Mouse (Mus musculus): ENCODE data around the gene Zup1. TPM values are rescaled to one million over a fixed set of nuclear protein-coding genes. Genes with fewer than 3 reads are reported as not detected.
A peak's percentile ranks its signal among the peaks of the same experiment; 100 is the strongest.
"Not testable (repeated sequence)": the region's sequence is repeated elsewhere in the genome, so short reads cannot be mapped to it uniquely, and the experiment has no call there.

Zup1 gene
- total RNA-seq (2015) (26.6 and 35.2 TPM in 2 replicates), total RNA-seq (2017) (26.3 and 39.5 TPM in 2 replicates)

DNA sequence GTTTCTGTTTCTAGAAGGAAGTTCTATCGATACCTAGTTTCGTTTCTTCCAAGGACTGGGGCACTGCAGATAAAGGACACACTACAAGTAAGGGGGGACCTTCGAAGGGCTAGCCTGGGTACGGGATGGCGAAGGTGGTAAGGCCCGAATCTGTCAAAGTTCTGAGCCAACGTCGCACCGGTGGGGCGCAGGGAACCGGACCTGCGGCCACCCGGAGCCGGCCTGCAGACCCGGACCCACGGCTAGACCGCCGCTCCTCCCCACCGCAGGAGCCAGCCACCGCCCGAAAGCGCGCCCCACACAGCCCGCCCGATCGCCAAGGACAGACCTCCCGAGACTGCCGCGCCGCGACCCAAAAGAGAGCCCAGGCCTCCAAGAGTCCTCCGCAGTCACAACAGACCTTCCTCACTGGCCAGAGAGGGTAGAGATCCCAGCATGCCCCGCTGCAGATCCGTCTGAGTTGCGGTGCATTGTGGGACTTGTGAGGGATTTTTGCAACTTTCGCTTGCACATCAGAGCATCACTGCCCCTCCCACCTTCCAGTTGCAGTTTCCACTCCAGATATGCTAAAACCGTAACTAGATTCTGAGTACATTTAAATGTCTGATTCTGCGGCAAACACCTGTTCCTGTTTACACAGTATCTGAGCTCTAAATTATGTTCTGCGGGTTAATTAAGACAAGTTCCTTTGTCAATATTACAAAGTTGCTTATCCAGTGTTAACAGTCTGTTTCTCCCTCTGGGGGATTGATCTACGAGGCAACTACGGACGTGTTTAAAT lies at the start of gene Zup1:
Gene Zup1 (minus strand): TSS at position 467 of the 781 bp plus-strand sequence.
- peak; percentile 99 for ATAC-seq (replicated peaks; ENCODE audit: poor library complexity)

DNA sequence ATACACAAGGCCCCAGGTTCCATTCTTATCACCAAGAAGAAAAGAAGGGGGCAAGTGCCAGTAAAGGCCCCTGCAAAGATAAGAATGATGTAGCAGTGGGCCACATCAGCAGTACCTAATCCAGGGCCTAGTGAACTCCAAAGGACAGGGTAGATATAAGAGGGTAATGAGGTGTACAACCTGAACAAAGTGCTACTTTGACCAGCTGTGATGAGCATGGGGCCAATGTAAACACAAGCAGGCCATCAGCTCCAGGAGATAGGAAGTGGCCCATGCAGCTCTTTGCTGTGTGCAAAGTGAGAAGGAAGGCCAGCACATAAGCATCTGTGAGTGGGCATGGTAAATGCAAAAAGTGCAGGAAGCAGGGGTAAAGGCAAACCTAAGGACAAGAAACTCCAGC lies 47.3 kb upstream of the Zup1 start:
- no peak for ATAC-seq (replicated peaks; ENCODE audit: poor library complexity)

DNA sequence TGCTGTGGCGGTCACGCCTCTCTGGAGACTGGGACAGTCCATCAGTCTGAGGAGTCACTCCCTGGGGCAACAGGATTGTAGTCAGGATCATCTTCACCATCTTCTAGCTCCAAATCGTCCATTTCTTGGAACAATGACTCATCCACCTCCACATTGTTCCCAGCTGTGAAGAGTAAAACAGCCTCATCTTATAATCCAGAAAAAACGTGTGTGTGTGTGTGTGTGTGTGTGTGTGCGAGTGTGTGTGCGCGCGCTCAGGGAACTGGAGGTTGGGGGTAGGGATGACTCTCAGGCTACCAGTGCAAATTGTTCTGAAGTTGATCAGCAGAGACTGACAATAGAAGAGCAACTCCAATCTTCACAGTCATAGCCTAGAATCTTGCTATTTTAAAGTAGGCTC lies 45.6 kb upstream of the Zup1 start:
- ATAC-seq (replicated peaks; ENCODE audit: poor library complexity) = not testable (repeated sequence)

DNA sequence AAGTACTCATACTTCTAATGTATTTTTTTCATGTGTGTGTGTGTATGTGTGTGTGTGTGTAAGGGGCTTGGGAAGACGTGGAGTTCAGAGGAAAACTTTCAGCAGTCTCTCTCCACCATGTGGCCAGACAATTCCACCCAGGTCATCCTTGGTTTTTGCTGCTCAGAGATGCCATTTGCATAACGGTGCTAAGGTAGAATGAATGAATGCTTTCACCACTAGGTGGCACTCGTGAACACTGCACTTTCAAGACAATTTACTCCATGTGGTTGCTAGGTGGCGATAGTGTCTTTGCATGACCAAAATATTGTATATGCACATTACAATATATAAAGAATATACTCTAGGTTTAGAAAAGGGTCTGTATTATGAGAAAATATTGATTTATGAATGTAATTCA lies 35.7 kb upstream of the Zup1 start:
- peak; percentile 100 for ATAC-seq (replicated peaks; ENCODE audit: poor library complexity)

DNA sequence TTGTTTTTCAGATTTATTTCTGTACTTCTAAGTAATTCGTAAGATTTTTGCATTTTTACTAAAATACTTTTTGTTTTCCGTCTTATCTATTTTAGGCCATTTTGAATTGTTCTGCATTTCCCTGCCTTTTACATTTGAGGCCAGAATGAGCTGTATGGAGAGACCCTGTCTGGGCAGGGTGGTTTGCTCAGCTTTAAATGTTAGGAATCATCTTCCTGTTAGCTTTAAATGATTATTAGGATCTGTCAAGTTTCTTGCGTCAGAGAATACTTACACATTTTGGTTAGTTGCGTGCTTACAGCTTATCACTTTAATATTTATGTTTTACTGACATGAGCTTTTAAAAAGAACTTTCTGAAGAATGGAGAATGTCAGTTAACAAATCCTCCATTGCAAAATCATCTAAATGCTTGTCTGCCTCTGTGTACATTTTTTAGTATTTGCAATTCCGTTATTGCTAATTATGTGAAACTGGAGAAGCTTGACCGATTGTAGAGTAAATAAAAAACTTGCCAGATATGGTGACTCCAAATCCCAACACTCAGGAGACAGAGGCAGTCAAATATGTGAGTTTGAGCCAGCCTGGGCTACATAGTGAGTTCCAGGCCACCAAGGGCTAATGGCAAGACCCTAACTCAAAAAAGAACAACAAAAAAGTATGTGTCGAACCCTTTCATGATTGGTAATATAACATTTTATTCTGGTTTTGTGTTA lies 23.9 kb upstream of the Zup1 start:
- no peak for ATAC-seq (replicated peaks; ENCODE audit: poor library complexity)

DNA sequence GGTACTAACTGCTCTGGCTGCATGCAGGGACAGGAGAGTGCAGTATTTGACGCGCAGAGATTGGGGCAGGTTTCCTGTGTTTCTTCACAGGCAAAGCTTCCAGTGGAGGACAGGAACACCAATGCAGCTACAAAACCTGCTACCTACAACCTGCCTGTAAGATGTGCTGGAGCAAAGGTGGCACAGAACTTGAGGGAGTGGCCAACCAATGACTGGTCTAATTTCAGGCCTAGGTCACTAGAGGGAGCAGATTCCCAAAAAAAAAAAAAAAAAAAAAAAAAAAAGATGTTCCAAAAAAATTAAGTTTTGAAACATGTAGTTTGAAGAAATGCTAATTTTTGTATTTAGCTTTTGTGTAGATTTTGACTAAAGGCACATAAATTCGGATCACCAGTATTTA lies 1.4 kb upstream of the Zup1 start:
- no peak for ATAC-seq (replicated peaks; ENCODE audit: poor library complexity)

DNA sequence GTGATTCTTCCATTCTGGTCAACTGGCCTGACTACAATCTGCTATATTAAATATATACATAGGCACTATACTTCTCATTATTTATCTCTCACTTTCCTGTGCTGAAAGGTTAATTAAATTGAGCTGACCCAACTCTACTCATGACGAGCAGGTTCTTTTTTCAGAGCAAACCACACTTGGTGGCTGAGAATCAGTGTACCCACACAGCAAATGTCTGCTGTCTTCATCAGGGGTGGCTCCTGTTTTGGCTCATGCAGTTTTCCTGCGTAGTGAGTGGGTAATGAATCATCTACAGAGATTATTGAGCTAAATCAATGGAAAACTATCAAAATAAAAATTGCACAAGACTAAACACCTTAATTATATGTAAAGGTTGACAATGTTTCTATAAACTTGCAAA lies 4.7 kb downstream of the Zup1 start:
- no peak for ATAC-seq (replicated peaks; ENCODE audit: poor library complexity)

DNA sequence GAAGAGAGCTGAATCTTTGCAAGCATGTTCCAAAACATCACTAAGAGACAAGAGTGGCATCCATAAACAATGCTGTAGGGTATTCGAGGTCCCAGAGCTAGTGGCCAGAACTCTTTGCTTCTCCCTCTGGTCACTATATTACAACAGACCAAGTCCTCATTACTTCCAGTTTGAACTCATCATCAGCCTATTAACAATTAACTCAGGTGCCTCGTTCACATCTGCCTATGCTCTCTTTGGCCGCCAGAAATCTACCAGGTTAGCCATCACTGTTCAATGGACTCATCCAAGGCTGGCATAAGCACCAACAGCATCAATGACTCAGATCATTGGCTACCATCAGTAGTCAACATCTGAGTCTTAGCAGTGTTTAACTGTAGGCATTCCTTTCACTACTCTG lies 5.7 kb downstream of the Zup1 start:
- no peak for ATAC-seq (replicated peaks; ENCODE audit: poor library complexity)

DNA sequence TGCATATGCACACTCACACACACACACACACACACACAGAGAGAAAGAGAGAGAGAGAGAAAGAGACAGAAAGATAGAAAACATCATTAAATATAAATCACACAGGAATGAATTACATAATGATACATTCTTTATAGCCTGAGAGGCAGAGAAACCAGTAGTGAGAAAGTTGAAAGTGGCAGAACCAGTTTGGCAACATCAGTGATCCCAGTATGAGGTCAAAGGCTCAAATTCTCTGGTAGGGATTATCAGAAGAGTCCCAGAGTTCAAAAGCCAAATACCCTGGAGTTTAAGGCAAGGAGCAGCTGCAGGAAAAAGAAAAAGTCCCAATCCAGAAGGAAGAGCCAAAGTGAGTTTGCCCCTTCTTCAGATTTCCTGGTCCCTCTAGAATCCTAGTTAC lies 10.4 kb downstream of the Zup1 start:
- no peak for ATAC-seq (replicated peaks; ENCODE audit: poor library complexity)

DNA sequence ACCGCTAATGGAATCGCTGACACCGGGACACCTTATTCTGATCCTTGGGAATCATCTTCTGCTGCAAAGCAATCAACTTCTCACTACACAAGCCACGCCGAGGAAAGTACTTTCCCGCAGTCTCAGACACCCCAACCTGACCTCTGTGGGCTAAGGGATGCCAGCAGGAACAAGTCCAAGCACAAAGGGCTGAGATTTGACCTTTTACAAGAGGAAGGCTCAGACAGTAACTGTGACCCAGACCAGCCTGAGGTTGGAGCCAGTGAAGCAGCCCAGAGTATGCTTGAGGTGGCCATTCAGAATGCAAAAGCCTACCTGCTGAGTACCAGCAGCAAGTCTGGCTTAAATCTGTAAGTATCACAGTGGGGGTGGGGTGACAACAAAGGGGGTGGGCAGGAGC lies 45.6 kb downstream of the Zup1 start:
- no peak for ATAC-seq (replicated peaks; ENCODE audit: poor library complexity)

DNA sequence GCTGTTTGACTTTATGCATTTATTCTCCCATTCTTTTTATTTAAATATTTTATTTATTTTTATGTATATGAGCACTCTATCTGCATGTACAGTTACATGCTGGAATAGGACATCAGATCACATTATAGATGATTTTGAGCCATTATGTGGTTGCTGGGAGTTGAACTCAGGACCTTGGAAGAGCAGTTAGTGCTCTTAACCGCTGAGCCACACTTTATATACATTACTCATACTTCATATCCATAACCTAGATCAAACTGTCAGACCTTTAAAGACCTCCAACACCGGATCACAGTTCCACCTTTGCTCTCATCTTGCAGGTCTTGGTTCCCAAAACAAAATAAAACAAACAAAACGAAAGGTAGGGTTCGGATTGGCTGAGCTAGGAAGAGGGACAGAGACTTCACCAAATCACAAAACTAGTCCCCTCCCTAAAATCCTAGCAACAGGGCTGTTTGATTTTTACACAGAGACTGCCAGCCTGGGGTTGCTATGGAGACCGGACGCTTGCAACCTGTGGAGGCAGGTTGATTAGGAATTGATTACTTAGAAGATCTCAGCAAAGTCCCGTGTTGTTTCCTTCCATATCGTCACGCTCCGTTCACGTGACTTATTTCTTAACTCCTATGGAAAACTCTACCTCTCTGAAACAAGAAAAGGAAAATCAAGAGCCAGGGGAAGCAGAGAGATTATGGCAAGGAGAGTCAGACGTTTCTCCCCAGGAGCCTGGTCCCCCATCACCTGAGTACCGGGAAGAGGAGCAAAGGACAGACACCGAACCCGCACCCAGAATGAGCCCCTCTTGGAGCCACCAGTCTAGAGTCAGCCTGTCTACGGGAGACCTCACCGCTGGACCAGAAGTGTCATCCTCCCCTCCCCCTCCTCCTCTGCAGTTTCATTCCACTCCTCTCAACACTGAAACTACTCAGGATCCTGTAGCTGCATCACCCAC lies 46.3 kb downstream of the Zup1 start, which contains the start of gene Rsph4a:
Gene Rsph4a (plus strand): TSS at position 582 of the 952 bp plus-strand sequence.
- ATAC-seq (replicated peaks; ENCODE audit: poor library complexity) = no peak

DNA sequence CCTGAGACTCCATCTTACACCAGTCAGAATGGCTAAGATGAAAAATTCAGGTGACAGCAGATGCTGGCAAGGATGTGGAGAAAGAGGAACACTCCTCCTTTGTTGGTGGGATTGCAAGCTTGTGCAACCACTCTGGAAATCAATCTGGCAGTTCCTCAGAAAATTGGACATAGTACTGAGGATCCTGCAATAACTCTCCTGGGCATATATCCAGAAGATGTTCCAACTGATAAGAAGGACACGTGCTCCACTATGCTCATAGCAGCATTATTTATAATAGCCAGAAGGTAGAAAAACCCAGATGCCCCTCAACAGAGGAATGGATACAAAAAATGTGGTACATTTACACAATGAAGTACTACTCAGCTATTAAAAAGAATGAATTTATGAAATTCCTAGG lies 49.5 kb downstream of the Zup1 start:
- not testable (repeated sequence) for ATAC-seq (replicated peaks; ENCODE audit: poor library complexity)

DNA sequence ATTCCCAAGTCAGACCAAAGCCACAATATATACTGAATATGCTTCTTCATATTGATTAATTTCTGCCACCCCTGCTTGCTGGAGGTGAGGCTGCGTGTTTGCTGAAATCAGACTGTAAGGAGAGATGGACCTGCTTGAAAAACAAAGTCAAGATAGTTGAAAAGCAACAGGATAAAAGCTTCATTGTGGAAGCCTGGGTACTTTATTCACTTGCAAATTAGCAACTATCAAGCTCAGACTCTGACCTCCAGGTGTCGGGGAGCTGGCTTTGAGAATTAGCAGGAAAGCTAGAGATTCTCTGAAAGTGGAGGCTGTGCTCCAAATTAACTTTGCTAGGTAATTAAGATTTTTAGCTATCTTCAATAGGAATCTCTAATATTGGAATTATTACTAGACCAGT lies 68.7 kb downstream of the Zup1 start:
- ATAC-seq (replicated peaks; ENCODE audit: poor library complexity) = not testable (repeated sequence)

DNA sequence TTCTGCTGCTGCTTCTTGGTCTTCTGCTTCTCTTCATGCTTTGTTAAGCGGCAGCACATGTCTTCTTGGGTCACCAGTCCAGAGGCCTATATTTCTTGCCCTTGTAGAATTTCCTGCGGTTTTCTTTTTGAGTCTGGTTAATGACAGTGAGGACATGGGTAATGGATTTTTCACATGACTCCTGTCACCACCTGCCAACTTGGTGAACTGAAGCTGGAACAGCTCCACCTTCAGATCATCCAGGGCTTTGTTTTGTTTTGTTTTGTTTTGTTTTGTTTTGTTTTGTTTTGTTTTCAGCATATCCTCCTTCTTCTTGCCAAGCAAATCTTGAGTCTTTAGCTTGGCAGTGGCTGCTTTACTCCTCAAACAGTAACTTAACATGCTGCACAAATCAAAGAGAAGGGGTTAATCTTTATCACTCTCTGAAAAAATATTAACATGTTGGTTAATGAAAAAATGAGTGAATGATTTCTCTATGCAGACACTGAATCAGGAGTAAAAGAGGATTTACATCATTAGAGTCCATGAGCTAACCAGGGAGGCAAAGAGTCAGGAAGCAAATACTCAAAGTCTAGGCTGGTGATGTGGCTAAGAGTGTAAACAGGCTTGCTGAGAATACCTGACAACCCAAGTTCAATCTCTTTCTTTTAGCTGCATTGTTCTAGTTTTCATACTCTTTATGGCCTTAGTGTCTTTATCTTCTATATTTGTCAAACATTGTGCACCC lies 78.2 kb downstream of the Zup1 start:
- ATAC-seq (replicated peaks; ENCODE audit: poor library complexity) = no peak

DNA sequence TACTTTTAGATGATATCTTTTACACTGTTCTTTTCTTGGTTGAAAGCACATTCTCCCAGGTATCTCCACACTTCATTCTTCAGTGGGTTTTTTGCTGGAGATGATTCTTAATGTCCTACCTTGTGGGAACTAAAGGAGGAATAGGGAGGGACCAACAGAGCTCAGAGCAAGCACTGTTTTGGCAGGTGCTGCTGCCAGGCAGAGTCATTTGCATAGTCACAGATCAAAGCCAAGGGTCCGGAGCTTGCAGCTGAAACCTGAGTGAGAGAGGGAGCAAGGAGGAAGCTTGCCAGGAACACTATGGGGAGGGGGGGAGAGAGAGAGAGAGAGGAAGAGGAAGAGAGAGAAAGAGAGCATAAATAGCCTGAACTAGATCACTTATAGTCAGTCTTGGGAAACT lies 80.6 kb downstream of the Zup1 start:
- no peak for ATAC-seq (replicated peaks; ENCODE audit: poor library complexity)

Other genes starting within 250 kb of the Zup1 start
- not detected in 2 replicates for gene Sult3a2, start 164.6 kb downstream of the Zup1 start, total RNA-seq (2015)
- gene Sult3a2, start 164.6 kb downstream of the Zup1 start, total RNA-seq (2017) = not detected in 2 replicates
- not detected in 2 replicates for gene Sult3a1, start 93.5 kb downstream of the Zup1 start, total RNA-seq (2015)
- gene Sult3a1, start 93.5 kb downstream of the Zup1 start, total RNA-seq (2017) = not detected in 2 replicates
- gene Rsph4a, start 46.2 kb downstream of the Zup1 start, total RNA-seq (2015) = not detected in 2 replicates
- not detected in 2 replicates for gene Rsph4a, start 46.2 kb downstream of the Zup1 start, total RNA-seq (2017)
- gene Rwdd1, start 68.4 kb upstream of the Zup1 start, total RNA-seq (2015) = 188 and 197 TPM in 2 replicates
- gene Rwdd1, start 68.4 kb upstream of the Zup1 start, total RNA-seq (2017) = 166 and 213 TPM in 2 replicates
- gene Trappc3l, start 86.3 kb upstream of the Zup1 start, total RNA-seq (2015) = not detected in 2 replicates
- gene Trappc3l, start 86.3 kb upstream of the Zup1 start, total RNA-seq (2017) = not detected in 2 replicates
- gene Calhm4, start 93.0 kb upstream of the Zup1 start, total RNA-seq (2015) = not detected in 2 replicates
- gene Calhm4, start 93.0 kb upstream of the Zup1 start, total RNA-seq (2017) = not detected in 2 replicates
- gene Calhm5, start 145.2 kb upstream of the Zup1 start, total RNA-seq (2015) = not detected in 2 replicates
- not detected in 2 replicates for gene Calhm5, start 145.2 kb upstream of the Zup1 start, total RNA-seq (2017)
- gene Calhm6, start 176.7 kb upstream of the Zup1 start, total RNA-seq (2015) = 3.4 and 3.8 TPM in 2 replicates
- gene Calhm6, start 176.7 kb upstream of the Zup1 start, total RNA-seq (2017) = 2.6 and 3.5 TPM in 2 replicates